Mouse (Mus musculus) Muller cell, postnatal 12 days (primary cell): ENCODE measurements at regions not wholly inside any gene's neighbourhood (a gene's known extent, or its start where the extent isn't known, plus 50 kb on each side); places are given as distances from the start of the nearest gene placed in this dataset.
"Not testable (repeated sequence)": the region's sequence is repeated elsewhere in the genome, so short reads cannot be mapped to it uniquely, and the experiment has no call there.

Source experiments
- DNase-seq: peaks from one replicate; pipeline ENCODE4 v3.0.0-alpha.2; 2015; ENCODE audit errors: inconsistent ontology term

DNA sequence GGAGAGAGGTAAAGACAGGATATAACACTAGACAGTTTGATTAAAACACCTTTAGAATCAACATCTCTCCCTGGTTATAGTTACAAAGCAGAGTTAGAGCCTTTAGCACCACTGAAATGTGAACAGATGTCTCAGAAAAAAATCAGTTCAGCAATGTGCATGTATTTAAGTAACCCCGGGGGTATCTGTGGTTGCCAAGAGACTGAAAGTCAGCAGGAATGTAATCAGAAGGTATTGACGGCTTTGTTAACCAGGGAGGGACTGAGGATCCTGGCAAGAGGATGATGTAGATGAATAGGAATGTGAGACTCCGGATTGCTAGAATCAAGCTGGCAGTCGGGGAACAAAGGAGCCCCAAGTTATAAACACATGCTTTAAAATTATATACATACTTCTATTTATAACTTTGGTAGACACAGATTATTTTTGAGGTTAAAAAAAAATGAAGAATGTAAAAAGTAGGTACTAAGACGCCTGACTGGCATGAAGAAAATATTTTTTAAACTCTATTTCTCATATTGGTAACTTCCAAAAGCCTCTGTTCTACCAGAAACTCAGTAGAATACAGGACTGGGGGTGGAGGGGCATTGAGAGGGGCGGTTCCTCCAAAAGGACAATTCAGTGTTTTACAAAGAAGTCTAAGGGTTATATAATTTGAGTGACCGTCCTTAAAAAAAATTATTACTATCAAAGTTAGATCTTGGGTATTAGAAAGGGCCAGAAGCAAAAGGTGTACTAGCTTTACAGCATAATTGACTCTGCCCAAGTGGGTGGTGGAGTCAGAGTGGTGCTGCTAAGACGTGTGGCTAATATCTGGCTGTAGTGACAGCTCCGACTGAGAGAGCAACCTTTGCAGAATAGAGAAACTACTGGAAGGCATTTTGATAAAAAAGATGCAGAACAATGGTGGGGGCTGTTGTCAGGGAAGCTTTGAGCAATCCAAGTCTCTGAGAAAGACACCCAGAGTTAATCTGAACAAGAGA is 341.2 kb upstream of the Gm6657 start:
- DNase-seq, result peak; percentile 80

- no peak for DNase-seq
Measured at GRCm38 (mm10) chr12:77854281-77855075, 339.6 kb upstream of the Gm6657 start.

DNA sequence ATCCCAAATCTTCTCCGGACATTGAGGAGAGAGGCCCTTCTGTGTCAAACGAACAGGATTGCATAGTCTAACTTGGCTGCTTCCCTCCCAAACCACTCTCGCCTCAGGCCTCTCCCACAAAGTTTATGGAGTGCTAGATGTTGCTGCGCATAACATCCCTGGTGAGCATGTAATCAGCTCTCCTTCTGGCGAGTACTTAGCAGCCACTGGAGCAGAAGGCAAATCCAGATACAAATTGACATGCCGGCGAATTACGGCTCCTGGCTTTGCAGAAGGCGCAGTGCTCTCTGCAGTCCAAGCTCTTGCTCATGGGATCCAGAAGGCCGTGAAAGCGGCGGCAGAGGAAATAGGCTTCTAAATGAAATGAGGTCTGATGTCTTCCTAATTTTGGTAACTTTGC is 338.2 kb upstream of the Gm6657 start:
- no peak for DNase-seq

GRCm38 (mm10) chr12:77857281-77857680 is 336.8 kb upstream of the Gm6657 start:
- no peak for DNase-seq

DNA sequence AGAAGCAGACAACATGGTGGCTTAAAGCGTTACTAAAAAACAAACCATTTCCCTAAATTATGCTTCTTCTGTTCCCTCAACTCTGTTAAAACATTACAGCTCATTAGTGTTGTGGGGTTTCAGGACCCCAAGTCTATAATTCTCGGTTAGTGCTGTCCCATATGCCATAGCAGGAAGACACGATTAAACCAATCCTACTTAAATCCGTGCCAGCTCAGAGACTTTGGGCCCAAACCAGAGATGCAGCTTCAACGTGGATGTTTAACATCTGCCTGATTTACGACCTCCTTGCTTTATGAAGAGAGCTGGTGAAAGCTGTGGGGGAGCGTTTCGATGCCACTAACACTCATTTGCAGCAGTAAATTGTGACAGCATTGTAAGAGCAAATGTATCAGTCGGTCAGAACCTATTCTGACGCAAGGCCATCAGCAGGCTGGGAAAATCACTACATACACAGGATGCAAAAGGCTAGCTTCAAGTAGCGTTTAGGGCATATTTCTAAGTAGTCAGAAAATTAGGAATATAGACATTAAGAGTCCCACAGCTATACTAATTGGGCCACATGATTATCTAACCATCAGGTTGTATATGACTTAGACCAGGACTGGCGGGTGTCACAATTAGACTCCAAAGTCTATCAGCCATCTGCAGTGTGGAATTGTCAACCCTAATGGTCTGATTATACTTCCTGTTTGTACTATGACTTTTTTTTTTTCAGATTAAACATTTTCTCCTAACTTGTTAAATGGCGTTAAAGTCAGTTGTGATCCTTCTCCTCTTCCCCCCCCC is 333.1 kb upstream of the Gm6657 start:
- no peak for DNase-seq

GRCm38 (mm10) chr12:77867947-77868495 is 326.0 kb upstream of the Gm6657 start:
- no peak for DNase-seq

- DNase-seq, result no peak
Measured at GRCm38 (mm10) chr12:77869296-77869695, 324.7 kb upstream of the Gm6657 start.

GRCm38 (mm10) chr12:77887335-77887734 is 306.7 kb upstream of the Gm6657 start:
- DNase-seq, result peak; percentile 10

- DNase-seq, result no peak
Measured at GRCm38 (mm10) chr12:77891452-77891851, 302.6 kb upstream of the Gm6657 start.

DNA sequence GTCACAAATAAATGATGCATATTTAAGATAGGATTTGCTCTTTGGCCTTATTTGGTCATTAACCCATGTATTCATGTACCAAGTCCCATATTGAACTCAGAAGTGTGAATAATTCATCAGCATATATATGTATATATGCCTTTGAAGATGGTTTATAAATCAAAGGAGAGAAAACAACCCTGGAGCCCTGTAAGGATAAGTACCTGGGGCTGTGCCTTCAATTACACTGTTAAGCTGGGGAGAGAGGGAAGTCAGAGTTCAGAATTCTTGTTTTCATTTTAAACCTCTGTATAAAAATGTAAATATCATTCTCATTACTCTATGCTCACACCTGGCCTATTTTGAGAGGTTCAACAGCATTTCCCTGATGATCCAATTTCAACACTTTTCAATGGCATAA is 299.8 kb upstream of the Gm6657 start:
- DNase-seq, result no peak

DNA sequence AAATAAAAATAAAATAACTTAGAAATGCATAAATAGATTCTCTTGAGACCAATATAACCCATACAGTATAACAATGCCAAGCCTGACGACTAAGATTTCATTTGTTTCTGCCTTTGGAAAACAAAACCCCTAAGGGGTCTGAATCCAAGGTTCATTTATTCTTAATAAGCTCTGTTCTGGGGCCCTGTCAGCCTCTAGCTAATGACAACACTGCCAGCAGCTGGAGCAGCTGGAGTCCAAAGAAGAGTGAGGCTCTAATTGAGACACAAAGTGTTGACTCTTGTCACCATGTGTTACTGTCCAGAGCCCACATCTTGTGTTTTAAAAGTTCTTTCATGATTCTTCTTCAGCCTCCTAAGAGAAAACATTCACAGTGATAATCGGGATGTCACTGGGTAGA is 298.5 kb upstream of the Gm6657 start:
- no peak for DNase-seq

GRCm38 (mm10) chr12:77898974-77899373 is 295.1 kb upstream of the Gm6657 start:
- DNase-seq, result not testable (repeated sequence)

DNA sequence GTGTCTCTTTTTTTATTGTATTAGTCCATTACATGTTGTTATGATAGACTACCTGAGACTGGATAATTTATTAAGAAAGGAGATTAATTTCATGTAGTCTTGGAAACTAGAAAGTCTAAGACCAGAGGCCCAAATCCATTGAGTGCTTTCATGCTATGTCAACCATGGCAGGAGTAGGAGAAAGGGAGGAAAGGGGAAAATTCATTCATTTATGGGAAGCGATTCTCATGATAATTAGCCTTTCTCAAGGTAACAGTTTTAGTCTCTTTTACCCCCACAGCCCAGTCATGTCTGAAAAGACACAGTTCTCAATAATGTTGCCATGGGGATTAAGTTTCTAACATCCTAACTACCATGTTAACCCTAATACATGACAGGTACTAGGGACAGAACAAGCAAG is 292.8 kb upstream of the Gm6657 start:
- no peak for DNase-seq

- no peak for DNase-seq
Measured at GRCm38 (mm10) chr12:77912863-77913554, 281.0 kb upstream of the Gm6657 start.

- no peak for DNase-seq
Measured at GRCm38 (mm10) chr12:77928729-77929128, 265.3 kb upstream of the Gm6657 start.

DNA sequence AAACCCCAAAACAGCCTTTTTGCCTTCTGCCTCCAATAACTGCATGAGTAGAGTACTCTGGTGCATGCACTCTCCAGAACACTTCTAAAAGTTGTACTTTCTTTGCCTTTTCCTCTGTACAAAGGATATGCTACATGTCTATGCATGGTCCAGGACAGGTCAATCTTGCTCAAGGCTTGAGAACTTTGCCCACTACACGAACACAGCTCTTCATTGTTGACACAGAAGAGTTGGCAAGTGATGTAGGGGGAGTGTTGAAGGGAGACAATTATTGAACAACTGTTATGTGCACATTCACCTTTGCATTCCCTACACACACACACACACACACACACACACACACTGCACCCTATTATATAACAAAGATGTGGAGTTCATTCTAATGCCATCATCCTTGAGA is 264.5 kb upstream of the Gm6657 start:
- no peak for DNase-seq

DNA sequence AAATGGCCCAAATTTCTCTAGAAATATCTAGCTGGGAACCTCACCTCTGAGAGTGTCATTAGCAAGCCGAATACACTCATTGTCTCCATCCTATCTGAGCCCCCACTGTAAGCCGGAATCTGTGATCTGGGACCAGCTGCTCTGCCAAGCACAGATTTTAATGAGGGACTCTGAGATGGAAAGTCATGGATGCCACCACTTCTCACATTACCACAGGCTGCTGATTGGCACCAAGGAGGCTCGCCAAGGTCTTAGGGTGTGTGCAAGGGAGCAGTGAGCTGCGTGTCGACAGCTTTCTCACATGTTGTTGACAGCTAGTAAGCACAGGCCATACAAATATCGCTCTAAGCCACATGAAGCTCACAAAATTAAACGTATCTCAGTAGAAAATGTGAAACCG is 250.1 kb upstream of the Gm6657 start:
- peak; percentile 87 for DNase-seq

DNA sequence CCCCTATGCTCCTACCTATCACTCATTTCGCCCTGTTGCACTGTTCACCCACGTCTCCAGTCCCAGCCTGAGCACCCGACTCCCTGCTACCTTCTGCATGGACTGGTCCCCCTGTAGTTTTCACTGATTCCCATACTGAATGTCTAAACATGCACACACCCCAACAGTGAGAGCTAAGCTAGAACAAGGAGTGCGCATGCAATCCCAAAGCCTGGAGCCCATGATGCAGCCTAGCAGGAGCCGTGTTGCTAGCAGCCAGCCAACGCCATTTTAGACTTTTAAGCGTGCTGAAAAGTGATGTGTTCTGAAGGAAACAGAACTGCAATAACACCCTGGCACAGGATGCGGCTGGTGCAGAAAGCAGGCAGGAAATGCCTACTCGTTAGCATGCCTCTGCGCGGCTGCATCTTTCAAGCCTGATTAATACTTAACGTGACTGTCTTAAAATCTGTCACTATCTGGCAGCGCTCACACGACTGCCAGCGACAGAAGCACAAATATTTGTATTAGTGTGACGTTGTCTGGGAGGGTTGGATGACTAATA is 244.5 kb upstream of the Gm6657 start:
- peak; percentile 83 for DNase-seq

GRCm38 (mm10) chr12:77952492-77952891 is 241.6 kb upstream of the Gm6657 start:
- no peak for DNase-seq

- DNase-seq, result peak; percentile 31
Measured at GRCm38 (mm10) chr12:77962631-77963030, 231.4 kb upstream of the Gm6657 start.

DNA sequence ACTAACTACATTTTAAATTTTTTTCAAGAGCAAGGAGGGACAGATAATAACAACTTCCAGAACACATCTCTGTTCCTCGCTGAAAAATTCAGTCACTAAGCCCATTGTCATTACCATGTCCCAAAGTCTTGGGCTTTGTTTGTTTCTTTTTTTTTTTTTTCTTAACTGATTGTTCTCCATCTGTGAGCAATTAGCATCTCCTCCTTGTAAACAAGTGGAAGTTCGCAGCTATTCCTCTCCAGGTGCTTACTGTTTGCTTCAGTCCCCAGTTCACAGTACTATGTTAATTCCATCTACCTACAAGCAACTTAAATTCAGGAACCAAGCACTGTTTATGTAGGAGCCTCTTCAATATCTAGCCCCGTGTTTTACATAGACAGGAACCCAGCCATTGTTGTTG is 225.5 kb upstream of the Gm6657 start:
- no peak for DNase-seq
